Mouse (Mus musculus) cerebellum, adult 9-10 months (tissue): ENCODE results near the gene Ankrd13d.
"Not testable (repeated sequence)": the region's sequence is repeated elsewhere in the genome, so short reads cannot be mapped to it uniquely, and the experiment has no call there.

Experiments used
- DNase-seq: peaks from one replicate; pipeline ENCODE4 v3.0.0; 2022

Ankrd13d gene

DNA sequence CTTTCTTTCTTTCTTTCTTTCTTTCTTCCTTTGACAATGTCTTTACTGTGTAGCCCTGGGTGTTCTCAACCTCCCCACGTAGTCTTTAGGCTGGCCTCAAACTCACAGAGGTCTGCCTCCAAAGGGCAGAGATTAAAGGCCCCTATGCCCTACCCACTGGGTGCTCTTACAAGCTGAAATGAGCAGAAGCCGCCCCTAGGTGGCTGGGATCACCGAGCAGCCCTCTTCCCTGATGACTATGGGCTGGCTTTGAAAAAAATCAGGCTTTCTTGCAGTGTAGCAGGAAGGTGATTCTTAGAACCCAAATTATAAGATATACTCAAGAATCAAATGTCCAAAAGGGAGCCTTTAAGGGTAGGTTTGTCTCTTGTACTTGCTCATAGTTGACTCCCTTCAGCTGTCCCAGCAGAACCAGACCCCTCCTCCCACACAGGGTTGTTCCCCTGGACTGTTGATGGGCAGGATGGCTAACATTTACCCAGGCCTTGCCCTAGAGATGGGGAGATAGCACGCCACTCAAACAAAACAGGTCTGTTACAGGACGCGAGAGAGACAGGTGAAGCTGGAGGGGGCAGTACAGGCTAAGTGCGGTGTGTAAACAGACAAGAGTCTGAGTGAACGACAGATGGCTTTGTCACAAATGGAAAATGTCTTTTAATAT is 21.8 kb downstream of the Ankrd13d start:
- DNase-seq = peak; percentile 24

DNA sequence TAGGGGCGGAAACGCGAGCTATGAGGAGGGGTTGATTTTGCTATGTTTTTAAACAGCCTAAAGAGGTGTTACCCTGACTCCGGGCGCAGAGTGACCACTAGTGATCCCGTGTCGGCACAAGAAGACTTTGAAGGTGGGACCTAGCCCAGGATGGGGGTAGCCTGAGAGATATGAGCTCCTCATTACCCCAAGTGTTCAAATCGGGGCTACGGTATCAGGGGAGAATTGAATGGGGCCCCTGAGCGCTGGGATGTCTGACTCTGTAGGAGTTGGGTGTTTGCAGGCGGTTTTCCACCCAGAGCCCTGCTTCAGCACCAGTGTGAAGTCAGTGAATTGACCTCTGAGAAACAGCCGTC is 25.1 kb downstream of the Ankrd13d start:
- no peak for DNase-seq

DNA sequence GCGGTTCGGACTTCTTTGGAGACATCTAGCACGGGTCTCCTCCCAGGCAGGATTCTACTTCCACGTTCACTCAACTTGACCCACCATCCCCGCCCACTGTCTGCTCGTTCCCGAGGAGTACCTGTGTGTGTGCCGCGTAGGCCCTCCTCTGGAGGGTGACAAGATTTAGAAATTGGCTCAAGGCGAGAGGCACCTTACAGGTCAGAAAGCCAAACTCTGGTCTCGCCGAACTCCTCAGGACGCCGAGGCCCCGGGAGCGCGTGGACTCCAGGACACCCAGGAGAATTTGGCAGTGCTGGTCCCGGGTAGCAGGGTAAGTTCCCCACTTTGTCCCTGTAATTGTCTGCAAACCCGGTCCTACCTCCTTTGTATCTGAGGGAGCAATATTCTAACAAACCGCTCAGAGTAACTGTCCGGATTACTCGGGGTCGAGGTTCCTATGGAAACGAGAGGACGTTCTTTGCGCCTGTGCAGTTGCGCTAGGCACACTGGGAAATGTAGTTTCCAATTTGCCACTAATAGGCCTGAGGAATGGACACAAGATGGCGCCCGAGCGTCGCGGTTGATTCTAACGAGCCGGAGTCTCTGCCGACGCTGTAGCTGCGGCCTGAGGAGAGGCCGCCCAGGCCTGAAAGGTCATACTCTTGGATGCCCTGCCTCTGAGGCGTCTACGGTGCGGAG is 25.6 kb downstream of the Ankrd13d start:
- peak; percentile 95 for DNase-seq

DNA sequence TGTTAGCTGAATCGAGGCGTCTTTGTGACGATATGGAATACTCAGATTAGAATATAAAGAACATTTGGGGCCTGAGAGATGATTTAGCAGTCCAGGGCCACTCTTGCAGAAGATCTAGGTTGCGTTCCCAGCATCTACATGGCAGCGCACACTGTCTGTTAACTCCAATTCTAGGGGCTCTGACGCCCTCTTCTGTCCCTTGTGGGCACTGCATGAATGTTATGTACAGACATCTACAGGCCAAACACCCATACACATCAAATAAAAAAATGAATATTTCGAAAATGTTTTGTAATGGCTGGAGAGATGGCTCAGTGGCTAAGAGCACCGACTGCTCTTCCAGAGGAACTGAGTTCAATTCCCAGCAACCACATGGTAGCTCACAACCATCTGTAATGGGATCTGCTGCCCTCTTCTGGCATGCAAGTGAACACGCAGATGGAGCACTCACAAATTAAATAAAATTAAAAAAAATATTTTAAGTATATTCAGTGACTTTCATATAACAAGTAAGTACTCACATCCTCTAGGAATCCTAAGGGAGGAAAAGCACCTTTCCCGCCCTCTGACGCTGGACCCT is 27.3 kb downstream of the Ankrd13d start:
- peak; percentile 43 for DNase-seq

DNA sequence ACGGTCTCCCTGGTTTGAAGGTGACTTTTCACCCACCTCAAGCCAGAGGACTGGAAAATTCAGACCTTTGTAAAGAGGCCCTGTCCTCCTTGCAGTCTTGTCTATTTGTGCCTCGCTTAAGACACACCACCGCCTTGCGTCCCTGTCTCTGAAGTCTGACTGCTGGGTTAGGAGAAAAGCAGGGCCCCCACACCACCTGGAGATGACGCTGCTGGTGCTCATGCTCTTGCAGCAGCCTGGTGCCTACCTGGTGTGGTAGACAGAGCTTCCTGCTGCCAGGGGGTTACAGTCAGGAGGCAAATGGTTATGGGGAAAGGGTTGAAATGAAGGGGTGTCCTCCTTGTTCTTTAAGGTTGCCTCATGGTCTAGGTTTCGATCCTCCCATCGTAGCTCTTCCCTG is 28.7 kb downstream of the Ankrd13d start:
- no peak for DNase-seq

DNA sequence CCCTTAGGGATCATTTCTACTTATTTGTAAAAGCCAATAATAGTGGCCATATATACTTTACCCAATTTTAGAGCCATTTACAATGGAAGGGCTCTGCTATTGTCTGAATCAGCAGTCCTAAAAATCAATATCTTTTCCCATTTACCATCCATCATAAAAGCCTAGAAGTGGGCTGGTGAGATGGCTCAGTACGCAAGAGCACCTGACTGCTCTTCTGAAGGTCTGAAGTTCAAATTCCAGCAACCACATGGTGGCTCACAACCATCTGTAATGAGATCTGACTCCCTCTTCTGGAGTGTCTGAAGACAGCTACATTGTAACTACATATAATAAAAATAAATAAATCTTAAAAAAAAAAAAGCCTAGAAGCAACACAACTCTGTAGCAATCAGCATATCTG is 34.3 kb downstream of the Ankrd13d start:
- not testable (repeated sequence) for DNase-seq

DNA sequence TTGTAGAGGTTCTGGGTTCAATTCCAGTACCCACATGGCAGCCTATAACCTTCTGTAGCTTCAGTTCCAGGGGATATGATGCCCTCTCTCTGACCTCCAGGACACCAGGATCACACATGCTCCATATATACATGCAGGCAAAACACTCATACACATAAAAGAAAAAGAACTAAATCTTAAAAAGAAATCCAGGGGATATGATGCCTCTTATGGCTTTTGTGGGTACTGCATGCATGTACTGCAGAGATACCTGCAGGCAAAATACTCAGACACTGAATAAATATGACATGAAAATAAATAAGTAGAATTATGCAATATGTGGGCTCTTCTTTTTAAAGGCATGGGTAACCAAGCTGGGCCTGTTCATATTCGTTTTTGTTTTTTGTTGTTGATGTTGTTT is 35.9 kb downstream of the Ankrd13d start:
- DNase-seq = no peak

DNA sequence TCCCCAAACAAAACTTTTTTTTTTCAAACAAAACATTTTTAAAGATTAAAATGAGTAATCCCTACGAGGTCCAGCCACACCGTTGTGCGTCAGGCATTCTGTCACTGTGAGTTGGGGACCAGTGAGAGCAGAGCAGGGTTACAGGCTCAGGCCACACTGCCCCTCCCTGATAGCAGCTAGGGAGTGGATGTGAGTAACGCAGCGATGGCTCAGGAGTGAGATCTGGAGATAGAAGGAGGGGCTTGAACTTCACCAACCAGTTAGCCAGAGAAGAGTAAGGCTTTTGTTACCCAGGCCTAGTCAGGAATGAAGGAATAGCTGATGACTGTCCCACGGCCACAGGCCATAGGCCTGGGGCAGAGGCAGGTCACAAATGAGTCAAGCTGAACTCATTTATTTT is 38.2 kb downstream of the Ankrd13d start:
- DNase-seq = no peak

DNA sequence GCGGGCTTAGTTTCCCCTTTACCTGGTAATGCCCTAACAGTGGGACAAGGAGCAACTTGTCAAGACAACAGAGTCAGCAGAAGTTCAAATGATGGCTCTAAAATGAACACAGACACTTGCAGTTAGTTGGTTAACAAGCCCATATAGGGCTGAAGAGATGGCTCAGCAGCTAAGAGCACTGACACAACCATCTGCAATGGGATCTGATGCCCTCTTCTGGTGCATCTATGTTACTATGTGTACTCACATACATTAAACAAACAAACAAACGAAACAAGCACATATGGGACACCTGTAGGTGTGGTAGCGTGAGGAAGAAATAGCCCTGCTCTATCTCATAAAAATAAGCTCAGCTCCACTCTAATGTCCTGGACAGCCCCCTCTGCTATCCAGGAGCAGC is 40.5 kb downstream of the Ankrd13d start:
- DNase-seq = no peak

DNA sequence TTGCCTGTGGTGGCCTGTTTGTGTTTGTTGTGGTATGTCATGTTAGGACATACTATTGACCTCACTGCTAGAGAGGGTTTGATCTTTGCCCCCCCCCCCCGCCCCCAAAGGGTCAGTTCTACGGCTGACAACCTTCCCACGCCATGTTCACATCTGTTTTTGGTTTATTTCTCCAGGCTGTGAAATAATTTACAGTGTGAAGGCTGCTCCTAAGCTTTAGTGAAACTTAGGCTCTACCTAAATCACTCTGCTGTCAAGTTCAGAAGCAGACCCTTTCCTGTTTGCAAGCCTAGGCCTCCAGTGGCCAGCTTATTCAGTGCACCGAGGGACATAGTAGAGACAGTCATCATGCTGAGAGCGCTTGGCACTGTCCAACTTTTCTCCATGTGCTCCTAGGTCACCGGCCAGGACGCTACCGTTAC is 42.7 kb downstream of the Ankrd13d start:
- DNase-seq = no peak

DNA sequence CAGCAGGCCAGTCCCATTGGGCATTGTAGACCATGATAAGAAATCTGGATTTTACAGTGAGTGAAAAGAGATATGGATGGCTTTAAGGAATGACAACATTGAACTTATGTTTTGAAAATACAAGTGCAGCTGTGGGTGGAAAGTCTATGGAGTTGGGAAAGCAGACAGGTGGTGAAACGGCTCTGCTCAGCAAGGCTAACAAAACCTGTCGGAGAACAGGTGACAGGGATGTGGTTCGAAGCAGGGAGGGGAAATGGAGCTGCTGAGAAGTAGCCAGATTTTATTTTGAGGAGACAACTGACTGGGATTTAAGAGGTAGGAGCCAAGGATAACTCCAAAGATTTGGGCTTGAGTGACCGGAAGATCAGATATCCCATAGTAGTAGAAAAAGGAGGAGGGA is 48.4 kb downstream of the Ankrd13d start:
- DNase-seq = no peak

DNA sequence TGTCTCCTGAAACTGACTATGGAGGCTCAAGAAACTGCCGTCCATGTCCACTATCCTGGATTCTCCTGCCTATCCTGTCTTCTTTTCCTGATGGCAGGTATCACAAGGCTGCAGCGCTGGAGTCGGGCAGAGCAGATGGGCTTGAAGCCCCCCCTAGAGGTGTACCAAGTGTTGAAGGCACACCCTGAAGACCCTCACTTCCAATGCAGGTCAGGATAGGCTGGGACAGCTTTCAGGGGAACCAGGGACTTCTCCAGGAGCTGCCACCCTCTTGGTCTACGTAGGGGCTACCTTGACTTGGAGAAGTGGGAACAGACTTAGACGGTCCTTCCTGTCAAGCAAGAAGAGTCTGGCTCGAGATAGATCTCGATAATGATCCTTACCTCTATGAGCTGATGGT is 50.3 kb downstream of the Ankrd13d start:
- DNase-seq = no peak

DNA sequence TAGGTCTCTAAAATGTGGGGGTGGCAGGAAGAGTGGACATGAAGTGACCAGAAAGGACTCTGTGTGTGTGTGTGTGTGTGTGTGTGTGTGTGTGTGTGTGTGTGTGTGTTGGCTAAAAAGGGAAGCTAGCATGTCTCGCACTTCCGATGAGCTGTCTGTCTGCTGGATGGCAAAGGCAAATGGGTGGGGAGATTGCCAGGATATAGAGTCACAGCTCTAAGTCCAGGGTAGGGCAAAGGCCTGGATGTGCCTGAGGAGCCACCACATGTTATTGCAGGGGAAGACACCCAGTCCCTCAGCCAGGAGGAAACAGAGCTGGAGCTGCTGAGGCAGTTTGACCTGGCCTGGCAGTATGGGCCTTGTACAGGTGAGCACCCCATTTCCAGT is 50.8 kb downstream of the Ankrd13d start:
- no peak for DNase-seq

DNA sequence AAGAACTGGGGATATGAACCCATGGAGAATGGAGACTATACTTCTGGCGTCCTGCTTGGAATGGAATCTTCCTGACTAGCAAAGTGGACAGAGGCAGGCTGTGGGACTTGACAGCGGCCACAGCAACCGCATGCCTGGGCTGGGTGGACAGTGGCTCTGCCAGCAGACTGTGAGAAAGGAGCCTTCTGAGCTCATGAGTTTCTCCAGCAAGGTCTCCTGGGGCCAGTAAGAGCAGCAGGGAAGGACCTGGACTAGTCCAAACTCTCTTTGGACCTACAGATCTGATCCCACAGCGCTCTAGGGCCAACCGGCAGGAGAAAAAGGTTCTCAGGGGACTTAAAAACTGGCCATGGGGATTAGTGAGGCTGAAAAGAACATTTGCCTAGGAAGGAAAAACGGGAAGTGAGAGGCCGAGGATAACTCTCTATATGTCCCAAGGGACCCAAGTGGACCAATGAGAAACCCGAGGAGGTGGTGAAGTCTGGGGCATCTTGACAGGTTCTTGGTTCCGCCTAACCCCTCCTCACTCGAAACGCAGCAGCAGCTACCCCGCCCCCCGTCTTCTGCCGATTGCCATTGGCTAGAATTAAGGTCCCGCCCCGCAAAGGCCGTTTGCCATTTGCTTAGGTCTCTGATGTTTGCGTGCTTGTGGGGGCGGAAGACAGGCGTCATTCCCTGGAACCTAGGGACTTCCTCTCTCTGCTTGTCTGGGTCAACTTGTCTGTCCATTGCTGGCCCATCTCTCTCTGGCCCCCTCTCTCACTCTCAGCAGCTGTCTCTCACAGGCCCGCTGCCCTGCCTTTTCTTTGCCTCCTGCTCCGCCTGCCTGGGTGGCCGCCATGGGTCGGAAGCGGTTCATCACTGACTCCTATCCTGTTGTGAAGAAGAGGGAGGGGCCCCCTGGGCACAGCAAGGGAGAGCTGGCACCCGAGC is 51.4 kb downstream of the Ankrd13d start, which contains the start of gene Pold4:
Gene Pold4 (plus strand): TSS at position 647 of the 933 bp plus-strand sequence.
- peak; percentile 99 for DNase-seq

DNA sequence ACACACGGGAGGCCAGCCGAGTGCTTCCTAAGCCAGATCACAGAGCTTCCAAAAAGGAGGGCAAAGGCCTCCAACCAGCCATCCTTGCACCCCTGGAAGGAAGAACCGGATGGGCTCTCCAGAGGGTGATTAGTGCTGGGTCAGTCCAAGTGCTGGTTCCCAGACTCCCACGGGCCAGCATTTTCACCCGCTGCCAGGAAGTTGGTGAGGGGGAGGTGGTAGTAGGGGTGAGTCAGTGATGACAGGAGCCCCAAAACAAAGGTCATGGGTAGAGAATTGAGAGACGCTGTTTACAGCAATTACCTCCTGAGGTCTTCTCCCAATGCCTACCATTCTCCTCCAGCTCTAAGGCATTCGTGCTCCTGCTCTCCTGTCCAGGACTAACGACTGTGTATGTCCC is 52.5 kb downstream of the Ankrd13d start:
- no peak for DNase-seq

DNA sequence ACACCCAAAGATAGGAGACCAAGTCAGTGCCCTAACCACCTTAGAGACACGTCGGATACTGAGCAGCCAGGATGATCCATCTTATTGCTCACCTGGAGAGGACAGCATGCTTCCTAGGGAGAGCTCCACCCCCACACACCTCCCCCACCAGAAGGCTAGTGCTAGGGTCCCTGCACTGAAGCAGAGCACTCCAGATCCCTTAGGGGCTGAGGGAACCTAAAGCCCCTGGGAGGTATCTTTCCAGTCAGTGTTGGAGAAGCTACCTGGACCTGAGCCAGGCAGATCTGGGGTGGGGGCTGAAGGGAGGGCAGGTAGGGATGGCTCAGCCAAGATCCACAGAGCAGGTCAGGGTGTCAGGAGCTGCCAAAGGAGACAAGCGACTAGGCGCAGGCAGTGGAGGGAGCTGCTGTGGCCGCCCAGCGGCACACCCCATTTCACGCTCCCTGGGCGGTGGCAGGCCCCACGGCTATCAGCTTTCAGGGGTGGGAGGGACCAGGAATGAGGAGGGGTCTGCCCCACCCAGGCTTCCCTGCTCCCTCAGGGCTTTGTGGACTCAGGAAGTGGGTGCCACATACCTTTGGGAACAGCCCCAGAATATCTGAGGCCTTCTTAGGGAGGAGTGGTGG is 53.4 kb downstream of the Ankrd13d start:
- DNase-seq = no peak

DNA sequence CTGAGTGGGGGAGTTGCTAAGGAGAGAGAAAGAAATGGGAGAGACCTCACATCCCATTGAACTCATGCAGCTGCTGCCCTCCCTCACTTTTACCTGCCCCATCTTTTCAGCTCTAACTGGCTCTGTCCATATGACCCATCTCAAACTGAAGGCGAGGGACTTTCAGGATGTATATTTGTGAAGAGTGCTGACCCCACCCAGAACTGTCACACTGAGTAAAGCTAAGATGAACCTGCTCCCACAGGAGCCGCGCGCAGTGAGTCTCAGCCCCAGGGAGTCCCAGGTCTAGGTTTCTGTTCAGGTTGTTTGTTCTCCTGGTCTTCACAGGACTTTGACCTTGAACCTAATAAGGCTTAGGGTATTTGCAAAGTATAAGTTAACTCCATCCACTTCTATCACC is 54.0 kb downstream of the Ankrd13d start:
- no peak for DNase-seq

DNA sequence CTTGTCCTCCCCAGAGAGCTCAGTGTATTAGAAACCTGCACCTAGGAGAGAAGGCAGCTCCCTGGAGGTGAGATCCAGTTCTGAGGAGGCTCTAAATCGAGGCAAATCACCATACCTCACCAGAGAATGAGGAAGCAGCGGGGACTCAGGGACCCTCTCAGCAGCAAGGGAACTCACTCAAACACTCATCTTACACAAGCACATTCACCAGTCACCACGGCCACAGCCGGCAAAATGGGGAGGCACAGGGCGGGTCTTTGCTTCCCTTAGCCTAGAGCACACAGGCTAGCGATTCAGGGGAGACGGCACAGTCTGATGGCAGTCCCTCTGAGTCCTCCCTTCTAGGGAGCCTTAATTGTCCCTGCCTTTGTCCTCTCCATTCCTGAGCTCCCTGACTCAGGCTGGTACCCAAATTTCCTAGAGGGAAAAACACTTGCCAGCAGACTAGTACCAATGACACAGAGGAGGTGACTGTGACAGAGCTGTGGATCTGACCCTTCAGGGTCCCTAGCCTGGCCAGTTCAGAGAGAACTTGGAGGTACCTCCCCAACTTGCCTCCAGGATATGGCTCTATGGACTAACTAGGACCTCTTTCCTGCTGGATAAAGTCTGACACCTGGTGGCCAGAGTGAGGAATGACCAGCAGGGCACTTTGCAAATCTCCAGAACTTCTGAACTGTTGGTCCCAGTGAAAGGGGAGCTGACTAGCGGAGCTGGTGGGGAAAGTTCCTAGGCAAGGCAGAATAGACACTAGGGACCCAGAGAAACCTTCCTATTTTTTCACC is 54.9 kb downstream of the Ankrd13d start:
- peak; percentile 83 for DNase-seq

DNA sequence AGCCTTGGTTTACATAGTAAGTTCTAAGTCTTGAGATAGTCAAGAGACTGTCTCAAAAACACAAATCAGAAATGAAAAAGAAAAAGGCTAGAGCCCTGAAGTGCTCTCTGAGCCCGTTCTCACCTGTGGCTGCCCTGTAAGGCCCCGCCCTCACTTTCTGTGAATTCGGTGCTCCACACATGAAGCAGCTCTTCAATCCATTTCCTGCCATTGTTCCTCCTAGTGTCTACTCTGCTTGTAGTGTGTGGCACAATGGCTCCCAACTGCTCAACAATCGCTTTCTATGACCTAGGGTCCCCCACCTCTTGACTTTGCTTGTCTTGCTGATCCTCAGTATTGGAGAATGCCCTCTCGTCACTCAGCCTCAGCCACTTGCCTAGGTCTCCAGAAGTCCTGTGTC is 55.5 kb downstream of the Ankrd13d start:
- DNase-seq = no peak

DNA sequence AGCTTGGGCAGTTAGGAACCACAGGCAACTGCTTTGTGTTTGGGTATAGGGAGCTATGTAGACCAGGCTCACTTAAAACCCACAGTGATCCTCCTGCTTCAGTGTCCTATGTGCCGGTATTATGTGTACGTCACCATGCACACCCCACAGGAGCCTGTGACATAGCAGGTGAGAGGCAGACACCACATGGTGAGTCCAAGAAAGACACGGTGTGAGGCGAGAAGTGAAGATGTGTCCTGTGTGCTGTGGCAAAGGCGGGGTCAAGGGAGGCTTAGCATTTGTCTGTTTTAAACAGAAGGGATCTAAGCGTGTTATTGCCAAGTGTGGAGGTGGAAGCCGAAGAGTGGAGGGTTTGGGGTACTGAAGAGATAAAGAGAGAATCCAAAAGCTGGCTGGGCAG is 56.2 kb downstream of the Ankrd13d start:
- DNase-seq = no peak

DNA sequence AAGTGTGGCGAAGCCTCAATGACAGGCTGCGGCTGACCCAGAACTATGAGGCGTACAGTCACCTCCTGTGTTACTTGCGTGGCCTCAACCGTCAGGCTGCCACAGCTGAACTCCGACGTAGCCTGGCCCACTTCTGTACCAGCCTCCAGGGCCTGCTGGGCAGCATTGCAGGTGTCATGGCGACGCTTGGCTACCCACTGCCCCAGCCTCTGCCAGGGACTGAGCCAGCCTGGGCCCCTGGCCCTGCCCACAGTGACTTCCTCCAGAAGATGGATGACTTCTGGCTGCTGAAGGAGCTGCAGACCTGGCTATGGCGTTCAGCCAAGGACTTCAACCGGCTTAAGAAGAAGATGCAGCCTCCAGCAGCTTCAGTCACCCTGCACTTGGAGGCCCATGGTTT is 60.8 kb downstream of the Ankrd13d start:
- DNase-seq = no peak
